Comparison of ENCODE assay signal across 10 mouse cellular contexts in the genomic region with DNA sequence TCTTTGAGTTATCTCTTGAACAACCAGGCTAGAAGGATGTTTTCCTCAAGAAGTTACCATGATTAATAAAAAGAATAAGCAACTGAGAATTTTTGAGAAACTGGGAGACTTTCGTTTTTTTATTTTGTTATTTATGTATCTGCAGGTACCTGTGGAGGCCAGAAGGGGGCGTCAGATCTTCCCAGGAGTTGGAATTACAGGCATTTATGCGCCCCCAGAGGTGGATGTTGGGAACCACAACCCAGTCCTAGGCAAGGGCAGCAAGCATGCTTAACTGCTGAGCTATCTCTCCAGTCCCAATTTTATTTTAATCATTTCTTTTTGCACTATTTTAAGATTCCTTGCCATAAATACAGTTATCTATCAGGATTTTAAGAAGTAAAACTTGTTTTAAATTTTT.
DNase-seq lines count a peak whose midpoint lies in the region; ATAC-seq and TF ChIP-seq lines count a peak whose summit lies in the region.
"Had no signal": no experiment of that assay in that cellular context is flagged by ENCODE, and none has a peak within 500 bp of the region (broad histone marks: within the 10 kb centered on the region; RNA-seq: fewer than 3 reads in every experiment).

No protein-coding gene starts in this region.

- no peak for ATAC-seq in forebrain, embryonic 11.5 days (replicated peaks; ENCODE audit: low FRiP score)
- no peak for ATAC-seq in forebrain, embryonic 12.5 days (ENCODE audit: low FRiP score)
- no peak for ATAC-seq in liver, embryonic 11.5 days (replicated peaks; ENCODE audit: low FRiP score)
- ATAC-seq in limb, embryonic 11.5 days (ENCODE audit: insufficient number of reproducible peaks, low FRiP score, low TSS enrichment, low read depth), result no peak

- no peak overlapping the region for H3K27ac ChIP-seq in forebrain, embryonic 11.5 days (ENCODE audit: low read depth, low read length)
- no peak overlapping the region for H3K27ac ChIP-seq in forebrain, embryonic 12.5 days
- no peak overlapping the region for H3K27ac ChIP-seq in liver, adult 2 months (replicated peaks; ENCODE audit: insufficient read depth, low read depth, low read length)
- no peak overlapping the region for H3K27ac ChIP-seq in liver, embryonic 11.5 days (ENCODE audit: low read depth, low read length)
- H3K27ac ChIP-seq in limb, embryonic 11.5 days (replicated peaks; ENCODE audit: low read depth, low read length), result no peak overlapping the region
- H3K27ac ChIP-seq: hindbrain, embryonic 15.5 days had no signal

- no peak overlapping the region for H3K4me3 ChIP-seq in forebrain, embryonic 11.5 days (ENCODE audit: low read depth, low read length)
- no peak overlapping the region for H3K4me3 ChIP-seq in forebrain, embryonic 12.5 days (replicated peaks)
- no peak overlapping the region for H3K4me3 ChIP-seq in liver, adult 2 months (ENCODE audit: insufficient read depth, low read depth, low read length)
- no peak overlapping the region for H3K4me3 ChIP-seq in liver, embryonic 11.5 days (ENCODE audit: low read depth, low read length)
- H3K4me3 ChIP-seq in limb, embryonic 11.5 days (ENCODE audit: low read depth, low read length), result no peak overlapping the region
- H3K4me3 ChIP-seq: hindbrain, embryonic 15.5 days; myocyte had no signal

- no peaks in the 10 kb centered on the region for H3K4me1 ChIP-seq in forebrain, embryonic 11.5 days (replicated peaks; ENCODE audit: control insufficient read depth, insufficient read depth, low read length)
- H3K4me1 ChIP-seq in forebrain, embryonic 12.5 days, result no peaks in the 10 kb centered on the region
- H3K4me1 ChIP-seq in liver, adult 2 months (ENCODE audit: control insufficient read depth, insufficient read depth, low read length), result no peaks in the 10 kb centered on the region
- no peaks in the 10 kb centered on the region for H3K4me1 ChIP-seq in liver, embryonic 11.5 days (replicated peaks; ENCODE audit: control insufficient read depth, insufficient read depth, low read length)
- H3K4me1 ChIP-seq in limb, embryonic 11.5 days (ENCODE audit: control insufficient read depth, insufficient read depth, low read length), result no peaks in the 10 kb centered on the region
- H3K4me1 ChIP-seq: hindbrain, embryonic 15.5 days had no signal

- no peaks in the 10 kb centered on the region for H3K9me3 ChIP-seq in forebrain, embryonic 11.5 days (ENCODE audit: control insufficient read depth, low read length)
- H3K9me3 ChIP-seq in forebrain, embryonic 12.5 days, result no peaks in the 10 kb centered on the region
- no peaks in the 10 kb centered on the region for H3K9me3 ChIP-seq in liver, embryonic 11.5 days (ENCODE audit: control insufficient read depth, low read length)
- no peaks in the 10 kb centered on the region for H3K9me3 ChIP-seq in limb, embryonic 11.5 days (ENCODE audit: control insufficient read depth, low read length)
- H3K9me3 ChIP-seq: hindbrain, embryonic 15.5 days had no signal

- no peaks in the 10 kb centered on the region for H3K27me3 ChIP-seq in forebrain, embryonic 11.5 days (ENCODE audit: control insufficient read depth, insufficient read depth, low read length)
- no peaks in the 10 kb centered on the region for H3K27me3 ChIP-seq in forebrain, embryonic 12.5 days
- H3K27me3 ChIP-seq in liver, adult 2 months (ENCODE audit: control insufficient read depth, insufficient read depth, low read length), result no peaks in the 10 kb centered on the region
- no peaks in the 10 kb centered on the region for H3K27me3 ChIP-seq in liver, embryonic 11.5 days (replicated peaks; ENCODE audit: control insufficient read depth, insufficient read depth, low read length)
- no peaks in the 10 kb centered on the region for H3K27me3 ChIP-seq in limb, embryonic 11.5 days (ENCODE audit: control insufficient read depth, insufficient read depth, low read length)
- H3K27me3 ChIP-seq: hindbrain, embryonic 15.5 days had no signal

- no peak for TF ChIP-seq POLR2A in liver, adult 2 months (IDR thresholded peaks at IDR 0.05; ENCODE audit: extremely low read depth, insufficient read depth, low read length)
- no peak for TF ChIP-seq POLR2A in brain, embryonic 14.5 days (IDR thresholded peaks at IDR 0.05; ENCODE audit: borderline replicate concordance, extremely low read depth, insufficient read depth, insufficient read length, poor library complexity, severe bottlenecking)

- no peaks in the 10 kb centered on the region for H3K79me2 ChIP-seq in liver, adult 2 months (ENCODE audit: control insufficient read depth, insufficient read depth, low read length)

- peak; percentile 67 for TF ChIP-seq CTCF in liver, adult 2 months (IDR thresholded peaks at IDR 0.05; ENCODE audit: low read depth, low read length)
- peak; percentile 54; the same call in 1 of the 2 replicates for TF ChIP-seq CTCF in brain, embryonic 14.5 days (IDR thresholded peaks at IDR 0.05; ENCODE audit: borderline replicate concordance, extremely low read depth, insufficient read depth, insufficient read length)

- H3K36me3 ChIP-seq in forebrain, embryonic 11.5 days (ENCODE audit: control insufficient read depth, insufficient read depth, low read length), result no peaks in the 10 kb centered on the region
- H3K36me3 ChIP-seq in forebrain, embryonic 12.5 days (replicated peaks), result no peaks in the 10 kb centered on the region
- no peaks in the 10 kb centered on the region for H3K36me3 ChIP-seq in liver, adult 2 months (ENCODE audit: control insufficient read depth, insufficient read depth, low read length)
- no peaks in the 10 kb centered on the region for H3K36me3 ChIP-seq in liver, embryonic 11.5 days (ENCODE audit: control insufficient read depth, insufficient read depth, low read length)
- H3K36me3 ChIP-seq in limb, embryonic 11.5 days (ENCODE audit: control insufficient read depth, insufficient read depth, low read length), result no peaks in the 10 kb centered on the region
- H3K36me3 ChIP-seq: hindbrain, embryonic 15.5 days had no signal

- 25% methylated on average over 3 of the region's 3 CpGs for WGBS in forebrain, embryonic 11.5 days
- WGBS in forebrain, embryonic 12.5 days, result 28% methylated on average over 3 of the region's 3 CpGs
- WGBS in liver, adult 2 months, result 26% methylated on average over 3 of the region's 3 CpGs
- 19% methylated on average over 3 of the region's 3 CpGs for WGBS in liver, embryonic 11.5 days
- 25% methylated on average over 3 of the region's 3 CpGs for WGBS in limb, embryonic 11.5 days

- no peak overlapping the region for H3K4me2 ChIP-seq in forebrain, embryonic 11.5 days (ENCODE audit: low read depth, low read length, severe bottlenecking)
- no peak overlapping the region for H3K4me2 ChIP-seq in forebrain, embryonic 12.5 days
- no peak overlapping the region for H3K4me2 ChIP-seq in liver, embryonic 11.5 days
- H3K4me2 ChIP-seq in limb, embryonic 11.5 days (ENCODE audit: low read depth, severe bottlenecking), result no peak overlapping the region
- H3K4me2 ChIP-seq: hindbrain, embryonic 15.5 days had no signal

- peak; percentile 63 for DNase-seq in forebrain, embryonic 11.5 days (ENCODE audit: low spot score)
- DNase-seq in liver, adult 2 months (ENCODE audit: extremely low read depth, low read depth, low spot score), result peak; percentile 40
- DNase-seq in liver, embryonic 11.5 days (ENCODE audit: low spot score), result no peak
- DNase-seq in brain, embryonic 14.5 days (ENCODE audit: low read depth), result peak; percentile 37
- peak; percentile 50 for DNase-seq in limb, embryonic 11.5 days (ENCODE audit: low spot score)
- peak; percentile 11 for DNase-seq in thymus, postnatal 14 days
- DNase-seq in B cell, adult 2 months, result no peak

- H3K9ac ChIP-seq in forebrain, embryonic 11.5 days (ENCODE audit: low read length), result no peak overlapping the region
- H3K9ac ChIP-seq in forebrain, embryonic 12.5 days, result no peak overlapping the region
- H3K9ac ChIP-seq in liver, adult 2 months (ENCODE audit: low read depth, low read length), result no peak overlapping the region
- no peak overlapping the region for H3K9ac ChIP-seq in liver, embryonic 11.5 days (ENCODE audit: low read depth, low read length)
- H3K9ac ChIP-seq in limb, embryonic 11.5 days (ENCODE audit: low read length), result no peak overlapping the region
- H3K9ac ChIP-seq: hindbrain, embryonic 15.5 days had no signal

Comparison
In these comparisons a context has a peak if more than half of its experiments do, and no peak if none do; other contexts are left out.
1. DNase-seq: peak in forebrain, embryonic 11.5 days (single experiment), liver, adult 2 months (single experiment), brain, embryonic 14.5 days (single experiment), limb, embryonic 11.5 days (single experiment) and thymus, postnatal 14 days (single experiment); none in liver, embryonic 11.5 days (single experiment) and B cell, adult 2 months (0 of 2).